Mouse (Mus musculus) bone marrow, adult 2 months (tissue): Measurements from ENCODE around the gene Pomp.

Experiments used
- CTCF ChIP-seq: fragments of 200-500 bp; IDR thresholded peaks from 2 replicates; pipeline ENCODE4 v1.5.1; 2011; ENCODE audit warnings: low read length, control low read depth; ENCODE audit not compliant: control insufficient read depth, insufficient read depth
- POLR2A ChIP-seq: fragments of 200-500 bp; IDR thresholded peaks from 2 replicates; pipeline ENCODE4 v1.6.1; 2011; ENCODE audit warnings: low read depth, mild to moderate bottlenecking, control low read depth, low read length, borderline replicate concordance; ENCODE audit not compliant: control insufficient read depth

GRCm38 (mm10) chr5:147875210-147875609, 14.9 kb downstream of the Pomp start:
- TF ChIP-seq POLR2A = no peak
- TF ChIP-seq CTCF = no peak
